Mouse (Mus musculus): Measurements from ENCODE around the gene Mocs2.

DNA sequence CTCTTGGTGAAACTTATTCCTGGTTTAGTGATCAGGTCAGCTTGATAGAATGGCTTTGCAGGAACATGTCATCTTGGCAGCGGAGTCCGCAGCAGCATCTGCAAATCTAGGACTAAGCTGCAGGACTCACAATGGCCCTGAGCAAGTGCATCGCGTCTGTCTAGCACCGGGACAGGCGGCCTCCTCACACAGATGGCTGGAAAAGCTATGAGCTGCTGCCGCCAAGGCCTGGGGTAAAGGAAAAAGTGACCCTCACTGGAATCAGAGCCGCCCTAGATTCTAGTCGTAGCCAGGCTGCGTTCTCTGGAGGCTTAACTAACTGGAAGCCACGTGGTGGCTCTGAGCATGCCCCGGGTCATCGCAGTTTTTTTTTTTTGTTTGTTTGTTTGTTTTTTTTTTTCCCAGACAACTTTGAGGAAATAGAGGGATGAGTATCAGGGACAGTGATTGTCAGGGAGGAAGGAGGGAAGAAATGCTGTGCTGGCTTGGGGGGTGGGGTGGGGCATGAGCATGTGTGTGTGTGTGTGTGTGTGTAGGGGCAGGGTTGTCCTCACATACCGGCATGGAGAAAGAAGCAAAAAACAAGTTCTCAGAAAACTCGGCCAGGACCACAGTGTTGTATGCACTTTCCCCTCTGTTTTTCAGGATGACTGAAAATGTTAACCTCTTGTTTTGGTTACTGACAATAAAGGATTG, 37.7 kb downstream of the Mocs2 start:
- no peak for TF ChIP-seq CTCF (IDR thresholded peaks at IDR 0.05; ENCODE audit: extremely low read depth, insufficient read length, insufficient replicate concordance, low read depth, low read length)
- TF ChIP-seq POLR2A (IDR thresholded peaks at IDR 0.05; ENCODE audit: low read depth, low read length) = no peak

Data from small intestine, adult 2 months (tissue).